Mouse (Mus musculus) embryonic stem cell, embryonic (primary cell): ENCODE measurements around the gene Flvcr2.

Experiments used
- CTCF ChIA-PET, 4 experiments: fragments of 300-600 bp in 2 of 4; fragments of 350-600 bp in 2 of 4; sonication (Branson Sonifier 250); formaldehyde crosslinking; loops; one replicate each; lab custom pipeline; 2022; ENCODE audit warnings: inconsistent platforms in 2 of 4; lab: Charles Lee
- POLR2A ChIA-PET, 4 experiments: fragments of 300-600 bp in 2 of 4; fragments of 350-600 bp in 2 of 4; sonication (Branson Sonifier 250); formaldehyde crosslinking; loops; one replicate each; lab custom pipeline; 2022; ENCODE audit warnings: antibody characterized with exemption in 4 of 4, inconsistent platforms in 1 of 4; lab: Charles Lee

Flvcr2 gene

DNA sequence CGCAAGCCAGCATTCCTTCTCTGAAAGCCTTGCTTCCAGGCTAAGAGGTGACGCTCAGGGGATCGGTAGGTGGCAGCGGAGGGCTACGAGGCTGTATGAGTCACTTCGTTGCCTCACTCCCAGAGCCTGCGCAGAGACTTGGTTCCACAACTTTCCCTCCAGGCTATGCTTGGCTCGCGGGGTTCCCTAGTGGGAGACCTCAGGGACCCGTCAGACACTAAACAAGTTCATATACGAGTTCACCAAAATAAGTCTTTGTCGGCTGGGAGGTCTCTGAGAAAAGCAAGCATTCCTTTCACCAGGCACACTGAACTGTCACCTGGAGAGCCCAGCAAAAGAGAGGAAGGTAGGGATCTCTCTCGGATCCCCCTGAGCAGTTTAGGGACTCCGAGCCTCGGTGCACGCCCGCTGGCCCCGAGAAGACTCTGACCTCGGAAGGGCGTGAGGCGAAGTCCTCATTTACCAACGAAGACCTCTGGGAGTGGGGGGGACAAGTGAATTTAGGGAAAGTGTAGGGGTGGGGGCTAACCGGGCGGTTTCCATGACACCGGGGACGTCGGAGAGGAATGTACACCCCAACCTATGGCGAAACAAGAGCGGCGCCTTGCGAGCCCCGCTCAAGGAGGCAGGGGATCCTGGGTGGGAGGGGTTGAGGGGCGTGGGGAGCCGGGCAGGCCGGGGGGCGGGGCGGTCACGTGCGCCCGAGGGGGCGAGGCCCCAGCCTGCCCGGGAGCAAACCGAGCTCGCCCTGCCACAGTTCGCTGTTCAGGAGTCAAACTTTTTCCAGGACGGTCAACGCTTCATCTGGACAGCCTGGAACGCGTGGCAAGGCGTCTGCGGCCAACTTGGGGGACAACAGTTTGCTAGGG lies at the start of gene Flvcr2:
Gene Flvcr2, plus strand, starts transcription at position 713 of the 869 bp plus-strand sequence.
- POLR2A ChIA-PET = interaction anchor here (0.6 to 2.6 kb wide), 47 partner anchors 9 to 1042 kb away, joined by 3 to 15 read pairs (median 4); partner anchors contain the start of genes Erg28 (in 1 of the 4), Gpatch2l (in 1 of the 4), Nek9 (in 1 of the 4) and Ttll5 (in 1 of the 4)
- CTCF ChIA-PET = interaction anchor here in 3 of 4 experiments (0.5 to 2.1 kb wide), 15 partner anchors 9 to 294 kb away, joined by 3 to 10 read pairs (median 5); partner anchors contain the start of genes Erg28 (in 1 of the 3) and Ttll5 (in 1 of the 3)

DNA sequence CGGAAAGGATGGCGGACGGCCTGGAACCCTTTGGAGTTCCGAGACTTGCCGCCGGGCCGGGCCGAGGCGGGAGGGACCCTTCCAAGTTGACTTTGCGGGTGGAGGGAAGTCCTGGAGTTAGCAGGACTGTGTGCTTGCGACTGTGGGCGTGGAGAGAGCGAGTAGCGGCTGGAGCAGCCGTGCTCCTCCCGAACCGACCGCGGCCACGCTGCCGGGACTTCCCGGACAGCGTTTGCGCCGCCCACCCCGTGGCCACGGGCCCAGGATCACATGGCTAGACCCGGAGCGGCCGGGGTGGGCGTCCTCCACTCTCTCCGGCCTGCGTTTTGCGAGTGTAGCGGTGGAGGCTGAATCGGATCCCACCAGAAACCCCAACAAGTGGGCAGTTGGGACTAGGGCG lies 48.2 kb upstream of the Flvcr2 start:
- CTCF ChIA-PET = interaction anchor here in 2 of 4 experiments (0.6 to 0.9 kb wide), 2 partner anchors 31 to 86 kb away, joined by 3 to 5 read pairs; no protein-coding TSS in a partner anchor
- POLR2A ChIA-PET = interaction anchor here in 1 of 4 experiments (0.7 to 1.1 kb wide), 2 partner anchors 10 to 738 kb away, joined by 3 read pairs; no protein-coding TSS in a partner anchor

DNA sequence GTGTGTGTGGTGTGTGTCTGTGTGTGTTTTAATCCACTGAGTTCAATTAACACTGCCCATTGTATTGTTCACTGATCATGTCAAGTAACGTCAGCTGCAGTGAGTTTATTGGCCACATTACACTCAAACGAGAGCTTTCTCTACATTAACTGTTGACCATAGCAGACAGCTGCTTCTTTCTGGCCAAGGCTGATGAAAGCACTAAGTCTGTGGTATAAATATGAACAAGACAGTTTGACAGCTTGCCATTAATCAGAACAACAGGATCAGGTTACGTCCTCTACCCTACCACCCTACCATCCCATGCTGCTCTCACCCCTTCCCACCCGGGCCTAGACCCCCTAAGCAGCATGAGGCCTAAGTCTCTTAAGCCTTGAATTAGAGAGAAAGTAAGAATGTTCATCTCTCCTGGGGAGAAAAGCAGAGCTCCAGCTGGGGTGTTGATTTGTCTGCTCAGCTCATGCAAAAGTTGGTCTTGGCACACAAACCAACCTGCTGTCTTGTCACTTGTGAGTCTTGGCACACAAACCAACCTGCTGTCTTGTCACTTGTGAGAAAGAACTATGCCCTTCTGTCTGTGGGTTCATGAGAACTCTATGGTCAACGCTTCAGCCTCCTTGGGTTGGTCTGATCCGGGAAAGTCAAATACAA lies 46.0 kb upstream of the Flvcr2 start:
- ChIA-PET CTCF (interaction anchor here in 2 of 4 experiments (0.7 to 1.2 kb wide), 2 partner anchors 29 to 1733 kb away, joined by 3 to 5 read pairs; no protein-coding TSS in a partner anchor), POLR2A (interaction anchor here in 1 of 4 experiments (0.6 kb wide), 1 partner anchor 13 kb away, joined by 3 read pairs; no protein-coding TSS in a partner anchor)

DNA sequence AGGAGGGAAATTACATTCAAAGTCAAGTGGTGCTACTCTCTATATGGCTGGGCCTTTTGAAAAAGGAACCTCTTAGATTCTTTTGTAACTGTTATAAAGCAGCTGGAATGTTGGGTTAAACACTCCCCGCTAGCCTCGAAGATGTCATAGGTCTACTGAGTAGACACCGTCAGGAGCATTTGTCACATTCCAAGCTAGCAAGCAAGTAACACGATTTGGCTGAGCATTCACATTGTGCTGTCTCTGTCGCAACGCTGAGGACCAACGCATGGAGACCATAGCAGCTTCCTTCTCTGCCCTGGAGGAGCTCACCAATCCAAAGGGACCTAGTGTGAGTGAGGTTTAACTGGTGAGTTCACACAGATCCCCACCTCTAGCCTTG lies 45.5 kb upstream of the Flvcr2 start:
- CTCF ChIA-PET = interaction anchor here in 2 of 4 experiments (0.7 to 1.2 kb wide), 2 partner anchors 14 to 29 kb away, joined by 3 to 5 read pairs; no protein-coding TSS in a partner anchor
- POLR2A ChIA-PET = no interaction called here

GRCm38 (mm10) chr12:85702166-85703055 lies 43.9 kb upstream of the Flvcr2 start:
- ChIA-PET POLR2A (interaction anchor here in 3 of 4 experiments (0.6 to 1.6 kb wide), 3 partner anchors 8 to 209 kb away, joined by 3 to 5 read pairs (median 3); no protein-coding TSS in a partner anchor), CTCF (interaction anchor here in 3 of 4 experiments (0.7 to 2.2 kb wide), 4 partner anchors 9 to 1052 kb away, joined by 3 to 8 read pairs (median 5); no protein-coding TSS in a partner anchor)

DNA sequence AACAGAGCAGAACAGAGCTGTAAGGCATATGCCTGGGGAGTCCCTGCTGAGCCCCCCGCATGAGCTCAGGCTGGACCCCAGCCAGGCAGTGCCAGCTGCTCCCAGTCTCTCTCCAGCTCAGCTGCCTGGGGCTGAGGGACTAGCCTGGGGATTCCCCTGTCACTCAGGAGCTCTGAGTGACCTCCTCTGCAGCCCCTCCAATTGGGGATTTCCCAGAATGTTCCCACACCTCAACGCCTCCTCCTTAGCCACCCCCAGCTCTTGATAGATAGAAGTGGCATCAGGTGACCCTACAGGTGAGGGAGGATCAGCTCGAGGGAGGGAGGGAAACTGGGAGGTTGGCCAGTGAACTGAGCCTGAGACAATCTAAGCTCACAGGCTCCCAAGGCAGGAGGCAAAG lies 42.8 kb upstream of the Flvcr2 start:
- ChIA-PET POLR2A (interaction anchor here in 3 of 4 experiments (0.6 to 1.6 kb wide), 6 partner anchors 9 to 1717 kb away, joined by 3 to 5 read pairs (median 3); no protein-coding TSS in a partner anchor), CTCF (interaction anchor here (0.5 to 2.2 kb wide), 7 partner anchors 10 to 773 kb away, joined by 3 to 8 read pairs (median 3); no protein-coding TSS in a partner anchor)

- ChIA-PET CTCF (interaction anchor here in 3 of 4 experiments (0.7 to 3.4 kb wide), 5 partner anchors 20 to 42 kb away, joined by 3 to 14 read pairs (median 3); no protein-coding TSS in a partner anchor), POLR2A (interaction anchor here in 2 of 4 experiments (1.2 to 1.5 kb wide), 3 partner anchors 16 to 330 kb away, joined by 3 to 6 read pairs (median 3); partner anchors contain the start of gene Tmed10 (in 1 of the 2))
These were observed 41.8 kb upstream of the Flvcr2 start for GRCm38 (mm10) chr12:85704566-85704965.

DNA sequence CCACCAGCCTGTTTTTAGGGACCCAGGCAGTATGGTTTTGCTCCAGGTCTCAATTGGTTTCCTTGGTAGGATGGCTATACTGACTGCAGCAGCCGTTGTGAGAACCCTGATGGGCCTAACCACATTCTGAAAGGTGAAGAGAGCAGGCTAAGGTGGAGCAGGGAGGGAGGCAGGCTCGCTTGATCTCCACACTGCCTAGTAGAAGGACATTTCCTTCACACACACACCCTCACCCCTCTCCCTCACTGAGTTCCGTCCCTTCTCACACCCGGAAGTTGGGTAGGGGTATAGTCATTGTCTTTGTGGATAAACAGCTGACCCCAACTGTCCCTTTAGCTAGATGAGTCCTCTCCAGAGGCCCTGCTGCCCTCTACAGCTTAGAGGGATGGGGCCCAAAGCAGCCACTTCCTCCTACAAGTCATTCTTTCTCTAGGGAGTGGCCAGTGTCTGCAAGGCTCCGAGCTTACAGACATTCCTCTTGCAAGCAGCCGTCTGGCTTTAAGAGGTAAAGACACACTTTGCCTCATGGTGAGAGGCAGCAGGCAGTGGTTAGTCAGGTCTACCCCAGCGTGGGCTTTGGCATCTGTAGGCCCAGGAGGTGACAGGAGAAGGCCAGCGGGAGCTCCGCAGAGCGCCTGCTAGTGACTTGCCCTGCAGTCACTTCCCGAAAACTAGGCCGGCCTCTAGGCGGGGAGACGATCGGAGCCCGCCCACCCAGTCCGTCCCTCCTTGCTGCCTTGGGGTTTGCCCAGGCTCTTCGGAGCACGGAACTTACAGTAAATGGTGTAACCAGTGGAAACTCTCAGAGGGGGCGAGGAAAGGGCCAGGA lies 41.1 kb upstream of the Flvcr2 start:
- ChIA-PET POLR2A (interaction anchor here in 2 of 4 experiments (0.5 to 1.8 kb wide), 12 partner anchors 9 to 330 kb away, joined by 3 to 6 read pairs (median 3); partner anchors contain the start of genes Erg28 (in 2 of the 2), Ttll5 (in 2 of the 2), Flvcr2 (in 1 of the 2) and Tmed10 (in 1 of the 2)), CTCF (interaction anchor here (0.8 to 3.4 kb wide), 7 partner anchors 24 to 601 kb away, joined by 3 to 14 read pairs (median 6); partner anchors contain the start of gene Flvcr2 (in 1 of the 4))

GRCm38 (mm10) chr12:85705831-85706530 lies 40.4 kb upstream of the Flvcr2 start:
- ChIA-PET CTCF (interaction anchor here (0.8 to 3.4 kb wide), 7 partner anchors 23 to 600 kb away, joined by 3 to 14 read pairs (median 6); partner anchors contain the start of gene Flvcr2 (in 1 of the 4)), POLR2A (interaction anchor here in 3 of 4 experiments (0.5 to 1.8 kb wide), 12 partner anchors 10 to 331 kb away, joined by 3 to 6 read pairs (median 3); partner anchors contain the start of genes Erg28 (in 2 of the 3), Ttll5 (in 2 of the 3), Flvcr2 (in 1 of the 3) and Tmed10 (in 1 of the 3))

- ChIA-PET POLR2A (interaction anchor here in 1 of 4 experiments (0.8 to 1.4 kb wide), 2 partner anchors 20 to 30 kb away, joined by 3 to 5 read pairs; no protein-coding TSS in a partner anchor), CTCF (interaction anchor here in 3 of 4 experiments (1.8 to 3.4 kb wide), 4 partner anchors 22 to 599 kb away, joined by 6 to 14 read pairs (median 10); no protein-coding TSS in a partner anchor)
These were observed 39.4 kb upstream of the Flvcr2 start for GRCm38 (mm10) chr12:85706906-85707305.

DNA sequence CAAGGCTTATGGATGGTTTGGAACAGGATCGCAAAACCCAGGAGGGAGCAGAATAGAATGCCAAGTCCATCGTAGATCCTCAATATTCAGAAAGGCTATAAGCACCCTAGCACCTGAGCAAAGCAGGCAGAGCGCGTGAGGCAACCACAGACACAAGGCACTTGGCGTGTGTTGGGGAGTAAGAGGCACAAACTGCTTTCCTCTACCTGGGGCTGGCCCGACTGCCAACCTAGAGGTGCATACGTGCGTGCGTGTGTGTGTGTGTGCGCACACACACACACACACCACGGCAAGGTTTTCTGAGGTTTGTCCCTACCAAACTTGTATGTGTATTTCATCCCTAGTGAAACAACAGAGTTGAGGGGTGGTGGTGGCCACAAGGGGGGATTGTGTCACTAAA lies 38.9 kb upstream of the Flvcr2 start:
- CTCF ChIA-PET = interaction anchor here (1.1 to 3.4 kb wide), 4 partner anchors 22 kb away, joined by 4 to 14 read pairs (median 10); no protein-coding TSS in a partner anchor
- POLR2A ChIA-PET = interaction anchor here in 1 of 4 experiments (0.8 to 1.4 kb wide), 2 partner anchors 9 to 30 kb away, joined by 3 read pairs; no protein-coding TSS in a partner anchor

- POLR2A ChIA-PET = interaction anchor here in 1 of 4 experiments (1.4 kb wide), 1 partner anchor 10 kb away, joined by 3 read pairs; no protein-coding TSS in a partner anchor
- CTCF ChIA-PET = interaction anchor here in 2 of 4 experiments (0.7 to 1.7 kb wide), 3 partner anchors 21 to 236 kb away, joined by 3 to 7 read pairs (median 4); no protein-coding TSS in a partner anchor
These were observed 37.8 kb upstream of the Flvcr2 start for GRCm38 (mm10) chr12:85708556-85708955.

- CTCF ChIA-PET = interaction anchor here in 1 of 4 experiments (1.3 kb wide), 1 partner anchor 19 kb away, joined by 4 read pairs; no protein-coding TSS in a partner anchor
- POLR2A ChIA-PET = interaction anchor here in 1 of 4 experiments (0.6 kb wide), 1 partner anchor 18 kb away, joined by 5 read pairs; no protein-coding TSS in a partner anchor
These were observed 35.6 kb upstream of the Flvcr2 start for GRCm38 (mm10) chr12:85710695-85711094.

DNA sequence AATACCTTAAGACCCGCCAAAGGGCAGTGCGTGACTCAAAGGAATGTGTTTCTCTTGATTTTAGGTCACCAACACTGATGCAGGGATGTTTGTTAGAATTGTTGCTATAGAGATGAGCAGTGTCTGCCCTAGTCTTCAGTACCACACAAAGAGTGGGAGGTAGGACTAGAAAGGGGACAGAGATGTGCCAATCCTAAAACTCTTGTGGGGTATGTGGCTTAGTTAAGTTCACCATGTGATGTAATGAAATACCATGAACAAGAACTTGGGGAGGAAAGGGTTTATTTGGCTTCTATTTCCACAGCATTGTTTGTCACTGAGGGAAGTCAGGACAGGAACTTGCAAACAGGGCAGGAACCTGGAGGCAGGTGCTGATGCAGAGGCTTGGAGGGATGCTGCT lies 33.8 kb upstream of the Flvcr2 start:
- ChIA-PET POLR2A (no interaction called here), CTCF (no interaction called here)
